Mouse (Mus musculus) mature B cell (primary cell): ENCODE data around the gene Aldob.
"Not testable (repeated sequence)": the region's sequence is repeated elsewhere in the genome, so short reads cannot be mapped to it uniquely, and the experiment has no call there.

ENCODE experiments used
- in situ Hi-C: fragments of 300-500 bp; cut with MboI; formaldehyde crosslinking; loops from 2 replicates; pipeline ENCODE4 v1.14.3; 2019

Gene Aldob

GRCm38 (mm10) chr4:49535675-49536294 is 13.6 kb downstream of the Aldob start:
- in situ Hi-C loops, result no loop called here

- in situ Hi-C loops, result no loop called here
Measured at GRCm38 (mm10) chr4:49535036-49535435, 14.3 kb downstream of the Aldob start.

GRCm38 (mm10) chr4:49522576-49522975 is 26.8 kb downstream of the Aldob start:
- in situ Hi-C loops, result loop anchor here (10.0 kb wide), 1 partner anchor 112 kb away; the partner anchor contains the start of gene Rnf20

GRCm38 (mm10) chr4:49521346-49521745 is 28.0 kb downstream of the Aldob start:
- in situ Hi-C loops, result loop anchor here (10.0 kb wide), 1 partner anchor 113 kb away; the partner anchor contains the start of gene Rnf20

GRCm38 (mm10) chr4:49520572-49521340 is 28.6 kb downstream of the Aldob start, which contains the start of the genes Mrpl50 and Zfp189:
Gene Mrpl50, minus strand, starts transcription at chr4:49521093.
Gene Zfp189, plus strand, starts transcription at chr4:49521176.
- in situ Hi-C loops, result loop anchor here (10.0 kb wide), 1 partner anchor 114 kb away; the partner anchor contains the start of gene Rnf20

GRCm38 (mm10) chr4:49519476-49519875 is 29.9 kb downstream of the Aldob start:
- in situ Hi-C loops, result no loop called here

GRCm38 (mm10) chr4:49514441-49514840 is 34.9 kb downstream of the Aldob start:
- in situ Hi-C loops, result no loop called here

GRCm38 (mm10) chr4:49512636-49513035 is 36.7 kb downstream of the Aldob start:
- in situ Hi-C loops, result no loop called here

GRCm38 (mm10) chr4:49510236-49510835 is 39.0 kb downstream of the Aldob start:
- in situ Hi-C loops, result not testable (repeated sequence)

GRCm38 (mm10) chr4:49509183-49509582 is 40.2 kb downstream of the Aldob start:
- in situ Hi-C loops, result no loop called here

GRCm38 (mm10) chr4:49506386-49506785 is 43.0 kb downstream of the Aldob start, which contains the start of gene Baat:
Gene Baat, minus strand, starts transcription at chr4:49506557.
- in situ Hi-C loops, result no loop called here

GRCm38 (mm10) chr4:49503563-49503962 is 45.8 kb downstream of the Aldob start:
- in situ Hi-C loops, result no loop called here
